Mouse (Mus musculus) embryonic fibroblast, embryonic 13.5 days (primary cell): ENCODE measurements at regions not wholly inside any gene's neighbourhood (a gene's known extent, or its start where the extent isn't known, plus 50 kb on each side); places are given as distances from the start of the nearest gene placed in this dataset.

Source experiments
- H3K27ac ChIP-seq: 2 replicates; pipeline ENCODE4 v1.5.1; 2012; ENCODE audit warnings: low read length, control low read depth, inconsistent platforms; ENCODE audit not compliant: insufficient read depth
- H3K4me1 ChIP-seq: 2 replicates; pipeline ENCODE4 v1.6.1; 2011; ENCODE audit warnings: low read length; ENCODE audit not compliant: control insufficient read depth, insufficient read depth
- H3K4me3 ChIP-seq: 2 replicates; pipeline ENCODE4 v1.5.1; 2011; ENCODE audit warnings: mild to moderate bottlenecking, control low read depth, low read length; ENCODE audit not compliant: insufficient read depth
- CTCF ChIP-seq: IDR thresholded peaks from 2 replicates; pipeline ENCODE4 v1.5.1; 2011; ENCODE audit warnings: mild to moderate bottlenecking, control low read depth, low read length, moderate library complexity, borderline replicate concordance; ENCODE audit not compliant: insufficient read depth
- POLR2A ChIP-seq: IDR thresholded peaks from 2 replicates; pipeline ENCODE4 v1.6.1; 2011; ENCODE audit warnings: low read depth, mild to moderate bottlenecking, control low read depth, low read length, moderate library complexity

GRCm38 (mm10) chr15:56604266-56604665, 873.2 kb downstream of the Slc22a22 start:
- peaks cover 3% of the 10 kb centered on the region; the same call in 1 of the 2 replicates for H3K4me1 ChIP-seq
- TF ChIP-seq CTCF, result no peak
- H3K4me3 ChIP-seq, result no peak overlapping the region
- no peak overlapping the region for H3K27ac ChIP-seq

- Histone ChIP-seq H3K4me1 (no peaks in the 10 kb centered on the region), H3K4me3 (no peak overlapping the region), H3K27ac (no peak overlapping the region)
- TF ChIP-seq POLR2A (no peak), CTCF (no peak)
These were observed 884.8 kb downstream of the Slc22a22 start for GRCm38 (mm10) chr15:56592656-56593055.

GRCm38 (mm10) chr15:56580745-56581515, 896.5 kb downstream of the Slc22a22 start:
- TF ChIP-seq CTCF (no peak), POLR2A (no peak)
- peaks cover 3% of the 10 kb centered on the region; the same call in 1 of the 2 replicates for H3K4me1 ChIP-seq
- H3K27ac ChIP-seq, result 0 out of 2 replicates have a peak overlapping the region, but pooled peaks have one; percentile 26
- no peak overlapping the region for H3K4me3 ChIP-seq

- Histone ChIP-seq H3K4me1 (peaks cover 3% of the 10 kb centered on the region; the same call in 1 of the 2 replicates), H3K4me3 (no peak overlapping the region), H3K27ac (peak overlapping the region; percentile 11; the same call in 1 of the 2 replicates)
- TF ChIP-seq CTCF, result no peak
- TF ChIP-seq POLR2A, result no peak
These were observed 914.2 kb downstream of the Slc22a22 start for GRCm38 (mm10) chr15:56563192-56563591.

GRCm38 (mm10) chr15:56562785-56563184, 914.6 kb downstream of the Slc22a22 start:
- Histone ChIP-seq H3K4me3 (no peak overlapping the region), H3K27ac (no peak overlapping the region), H3K4me1 (peaks cover 3% of the 10 kb centered on the region; the same call in 1 of the 2 replicates)
- no peak for TF ChIP-seq POLR2A
- no peak for TF ChIP-seq CTCF

GRCm38 (mm10) chr15:56562143-56562542, 915.3 kb downstream of the Slc22a22 start:
- H3K27ac ChIP-seq, result no peak overlapping the region
- H3K4me1 ChIP-seq, result peaks cover 3% of the 10 kb centered on the region; the same call in 1 of the 2 replicates
- no peak overlapping the region for H3K4me3 ChIP-seq
- TF ChIP-seq CTCF (no peak), POLR2A (no peak)

GRCm38 (mm10) chr15:56554386-56554785, 923.0 kb downstream of the Slc22a22 start:
- Histone ChIP-seq H3K27ac (no peak overlapping the region), H3K4me3 (no peak overlapping the region), H3K4me1 (no peaks in the 10 kb centered on the region; the same call in 1 of the 2 replicates)
- no peak for TF ChIP-seq POLR2A
- no peak for TF ChIP-seq CTCF

- Histone ChIP-seq H3K4me3 (no peak overlapping the region), H3K4me1 (no peaks in the 10 kb centered on the region; the same call in 1 of the 2 replicates), H3K27ac (no peak overlapping the region)
- TF ChIP-seq CTCF, result no peak
- TF ChIP-seq POLR2A, result no peak
These were observed 923.6 kb downstream of the Slc22a22 start for GRCm38 (mm10) chr15:56553851-56554250.

- no peak overlapping the region for H3K4me3 ChIP-seq
- H3K27ac ChIP-seq, result no peak overlapping the region
- no peak for TF ChIP-seq CTCF
- no peak for TF ChIP-seq POLR2A
- H3K4me1 ChIP-seq, result no peaks in the 10 kb centered on the region
These were observed 945.9 kb downstream of the Slc22a22 start for GRCm38 (mm10) chr15:56531529-56531928.

- Histone ChIP-seq H3K4me1 (no peaks in the 10 kb centered on the region), H3K27ac (no peak overlapping the region), H3K4me3 (no peak overlapping the region)
- TF ChIP-seq POLR2A (no peak), CTCF (no peak)
These were observed 959.0 kb downstream of the Slc22a22 start for GRCm38 (mm10) chr15:56518379-56518778.
